ENCODE assay signal across 31 mouse cellular contexts in genomic region chr16:95360214-95360850, GRCm38 (mm10).
DNase-seq lines count a peak whose midpoint lies in the region; ATAC-seq and TF ChIP-seq lines count a peak whose summit lies in the region.
"Had no signal": no experiment of that assay in that cellular context is flagged by ENCODE, and none has a peak within 500 bp of the region (broad histone marks: within the 10 kb centered on the region; RNA-seq: fewer than 3 reads in every experiment).

No protein-coding gene starts in this region.

- 20% methylated on average over 8 of the region's 8 CpGs for WGBS in spleen, adult 2 months
- 64% methylated on average over 8 of the region's 8 CpGs for WGBS in kidney, adult 2 months

- intact Hi-C loops in left cerebral cortex, adult 2 months (cut with DNase I) = no loop called here

- TF ChIP-seq CTCF in spleen, adult 2 months (IDR thresholded peaks at IDR 0.05; ENCODE audit: extremely low read depth, insufficient read depth, insufficient read length, insufficient replicate concordance) = no peak
- TF ChIP-seq CTCF in left cerebral cortex, adult 2 months (IDR thresholded peaks at IDR 0.05) = no peak
- TF ChIP-seq CTCF in kidney, adult 2 months (conservative IDR thresholded peaks at IDR 0.05; ENCODE audit: insufficient read depth, insufficient read length, low read depth, low read length) = no peak

- DNase-seq in spleen, adult 2 months (ENCODE audit: low read depth in 1 of 2, low spot score in 2 of 2) = peak in 1 of 2 experiments; percentile 53
- DNase-seq in spleen, postnatal 10 days (ENCODE audit: low spot score in 2 of 2) = no peak
- DNase-seq in T-cell, adult 2 months (ENCODE audit: low spot score) = peak; percentile 29
- DNase-seq in splenic B cell, adult 2 months (ENCODE audit: low read depth, low spot score) = peak; percentile 77
- DNase-seq in left cerebral cortex, adult 2 months (ENCODE audit: extremely low spot score in 1 of 2, low spot score in 2 of 2) = no peak
- no peak for DNase-seq in kidney, adult 2 months
- no peak for DNase-seq in urinary bladder, adult 2 months (ENCODE audit: low spot score)
- DNase-seq: adrenal gland, postnatal 14 days; cerebellum, adult 11 months; cerebellum, adult 9-10 months; gastrocnemius, postnatal 10 days; heart, postnatal 36 days; kidney, adult 11 months; kidney, postnatal 25 days; lung, embryonic 14.5 days; lung, postnatal 14 days; right cerebral cortex, adult 18-20 months; spleen, adult 18-20 months; thymus, adult 18-20 months had no signal

- peak; percentile 88 for ATAC-seq in inflammation-experienced regulatory T-cells, adult 6 months
- ATAC-seq: forebrain, embryonic 13.5 days had no signal

- no peak for TF ChIP-seq POLR2A in spleen, adult 2 months (IDR thresholded peaks at IDR 0.05; ENCODE audit: low read depth, low read length)
- TF ChIP-seq POLR2A in kidney, adult 2 months (IDR thresholded peaks at IDR 0.05; ENCODE audit: low read depth, low read length) = no peak

- H3K36me3 ChIP-seq in spleen, adult 2 months (ENCODE audit: control insufficient read depth, insufficient read depth, low read length) = no peaks in the 10 kb centered on the region
- no peaks in the 10 kb centered on the region for H3K36me3 ChIP-seq in splenic B cell, adult 2 months (ENCODE audit: control insufficient read depth, insufficient read depth, low read length, poor library complexity, severe bottlenecking)
- no peaks in the 10 kb centered on the region for H3K36me3 ChIP-seq in kidney, adult 2 months (ENCODE audit: control insufficient read depth, insufficient read depth, low read length)
- H3K36me3 ChIP-seq: embryonic facial prominence, embryonic 10.5 days; embryonic facial prominence, embryonic 15.5 days; heart, embryonic 15.5 days; hindbrain, embryonic 13.5 days; kidney, embryonic 15.5 days; liver, embryonic 15.5 days; midbrain, embryonic 12.5 days; neural tube, embryonic 13.5 days had no signal

- peak overlapping the region; percentile 40 for H3K27ac ChIP-seq in spleen, adult 2 months (ENCODE audit: insufficient read depth, low read length)
- no peak overlapping the region for H3K27ac ChIP-seq in left cerebral cortex, adult 2 months
- H3K27ac ChIP-seq in kidney, adult 2 months (ENCODE audit: insufficient read depth, low read depth, low read length) = no peak overlapping the region
- H3K27ac ChIP-seq: embryonic facial prominence, embryonic 10.5 days; embryonic facial prominence, embryonic 15.5 days; forebrain, embryonic 13.5 days; heart, embryonic 15.5 days; hindbrain, embryonic 13.5 days; kidney, embryonic 15.5 days; limb, embryonic 12.5 days; liver, embryonic 15.5 days; midbrain, embryonic 12.5 days; neural tube, embryonic 13.5 days had no signal

- no peaks in the 10 kb centered on the region for H3K27me3 ChIP-seq in spleen, adult 2 months (ENCODE audit: control insufficient read depth, insufficient read depth, low read length)
- H3K27me3 ChIP-seq in splenic B cell, adult 2 months (ENCODE audit: control insufficient read depth, insufficient read depth, low read length, poor library complexity, severe bottlenecking) = no peaks in the 10 kb centered on the region
- H3K27me3 ChIP-seq in kidney, adult 2 months (replicated peaks; ENCODE audit: control insufficient read depth, insufficient read depth, low read length) = no peaks in the 10 kb centered on the region
- H3K27me3 ChIP-seq: embryonic facial prominence, embryonic 15.5 days; forebrain, embryonic 13.5 days; heart, embryonic 15.5 days; hindbrain, embryonic 13.5 days; kidney, embryonic 15.5 days; limb, embryonic 12.5 days; liver, embryonic 15.5 days; midbrain, embryonic 12.5 days; neural tube, embryonic 13.5 days had no signal

- H3K4me3 ChIP-seq in spleen, adult 2 months (ENCODE audit: extremely low read depth, insufficient read depth, insufficient read length) = no peak overlapping the region
- H3K4me3 ChIP-seq in left cerebral cortex, adult 2 months = no peak overlapping the region
- H3K4me3 ChIP-seq in kidney, adult 2 months (ENCODE audit: insufficient read depth, low read depth, low read length) = no peak overlapping the region
- H3K4me3 ChIP-seq: embryonic facial prominence, embryonic 10.5 days; embryonic facial prominence, embryonic 15.5 days; forebrain, embryonic 13.5 days; heart, embryonic 15.5 days; hindbrain, embryonic 13.5 days; kidney, embryonic 15.5 days; limb, embryonic 12.5 days; liver, embryonic 15.5 days; midbrain, embryonic 12.5 days; myocyte; neural tube, embryonic 13.5 days had no signal

- H3K4me1 ChIP-seq in spleen, adult 2 months (ENCODE audit: control insufficient read depth, insufficient read depth, insufficient read length) = peaks cover 12% of the 10 kb centered on the region; the same call in 1 of the 2 replicates
- no peaks in the 10 kb centered on the region for H3K4me1 ChIP-seq in kidney, adult 2 months (ENCODE audit: control insufficient read depth, insufficient read depth, low read length)
- H3K4me1 ChIP-seq: embryonic facial prominence, embryonic 10.5 days; hindbrain, embryonic 13.5 days; kidney, embryonic 15.5 days; liver, embryonic 15.5 days; neural tube, embryonic 13.5 days had no signal

Comparison
In these comparisons a context has a peak if more than half of its experiments do, and no peak if none do; other contexts are left out.
1. DNase-seq: peak in T-cell, adult 2 months (single experiment) and splenic B cell, adult 2 months (single experiment); none in spleen, postnatal 10 days (0 of 2), left cerebral cortex, adult 2 months (0 of 2), kidney, adult 2 months (single experiment) and urinary bladder, adult 2 months (single experiment).